Mouse (Mus musculus) midbrain, embryonic 13.5 days (tissue): Measurements from ENCODE around the gene Serpinf1. TPM values are rescaled to one million over a fixed set of nuclear protein-coding genes. Genes with fewer than 3 reads are reported as not detected.

Experiments used
- ATAC-seq: fragments of 200-750 bp; cut with Nextera tagmentation; 2 replicates; pipeline ENCODE4 v1.8.0; 2017; ENCODE audit warnings: mild to moderate bottlenecking, moderate TSS enrichment, moderate library complexity
- H3K27ac ChIP-seq: fragments of 300-500 bp; sonication (generic); 2 replicates; pipeline ENCODE4 v1.5.1; 2015; ENCODE audit warnings: inconsistent platforms, mild to moderate bottlenecking, moderate library complexity
- H3K27me3 ChIP-seq: fragments of 300-500 bp; sonication (generic); 2 replicates; pipeline ENCODE4 v1.6.1; 2015; ENCODE audit warnings: mild to moderate bottlenecking, inconsistent platforms
- H3K36me3 ChIP-seq: fragments of 300-500 bp; sonication (generic); 2 replicates; pipeline ENCODE4 v1.6.1; 2015; ENCODE audit warnings: mild to moderate bottlenecking, inconsistent platforms
- H3K4me1 ChIP-seq: fragments of 300-500 bp; sonication (generic); replicated peaks from 2 replicates; pipeline ENCODE4 v1.6.1; 2015; ENCODE audit warnings: inconsistent platforms
- H3K4me2 ChIP-seq: fragments of 300-500 bp; sonication (generic); replicated peaks from 2 replicates; pipeline ENCODE4 v1.6.1; 2015; ENCODE audit warnings: moderate library complexity, mild to moderate bottlenecking, inconsistent platforms
- H3K4me3 ChIP-seq: fragments of 300-500 bp; sonication (generic); replicated peaks from 2 replicates; pipeline ENCODE4 v1.5.1; 2015; ENCODE audit warnings: mild to moderate bottlenecking, inconsistent platforms
- H3K9ac ChIP-seq: fragments of 300-500 bp; sonication (generic); replicated peaks from 2 replicates; pipeline ENCODE4 v1.6.1; 2015; ENCODE audit warnings: mild to moderate bottlenecking, inconsistent platforms
- H3K9me3 ChIP-seq: fragments of 300-500 bp; sonication (generic); 2 replicates; pipeline ENCODE4 v1.6.1; 2016; ENCODE audit warnings: mild to moderate bottlenecking, inconsistent platforms
- WGBS: fragments of 180-500 bp; shearing (Covaris S2); methylation state at CpG from one replicate; pipeline ENCODE4 v1.1.7; 2015; 5-methylcytosine and 5-hydroxymethylcytosine counted together
- polyA plus RNA-seq: library from polyadenylated mRNA; unstranded; fragments of >200 nt; fragmentation: Nextera tagmentation; extraction: Ambion mirVana; gene quantifications from 2 replicates; pipeline ENCODE4 v1.2.1, GENCODE M21; 2015

The Serpinf1 gene
- polyA plus RNA-seq, 1 experiment from 2014 or later = 31.5 TPM

DNA sequence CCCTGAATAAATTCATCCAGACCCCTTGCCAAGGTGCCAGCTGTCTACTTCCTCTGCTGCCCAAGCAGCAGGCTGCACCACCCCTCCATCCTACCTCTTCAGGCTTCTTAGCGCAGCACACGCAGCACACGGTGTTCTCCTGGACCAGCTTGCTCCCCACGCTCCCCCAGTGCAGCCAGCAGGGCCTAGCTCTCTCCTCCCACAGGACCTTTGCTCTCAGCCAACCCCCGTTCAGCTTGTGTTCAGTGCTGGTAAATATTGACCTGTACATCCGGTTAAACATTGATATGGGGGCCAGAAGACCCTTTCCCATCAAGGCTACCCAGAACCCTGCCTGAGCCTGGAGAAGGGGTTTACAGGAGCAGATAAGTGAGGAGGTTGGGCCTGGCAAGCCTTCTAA lies 16.9 kb upstream of the Serpinf1 start, which contains the start of gene Serpinf2:
Gene Serpinf2 (minus strand): TSS at position 229 of the 400 bp plus-strand sequence.
- ATAC-seq = no peak
- H3K9ac ChIP-seq = no peak within 1 kb of the TSS
- peaks cover 29% of the 10 kb centered on the region for H3K36me3 ChIP-seq
- H3K27ac ChIP-seq = no peak within 1 kb of the TSS
- H3K4me1 ChIP-seq = 0 out of 2 replicates have a peak, but pooled peaks cover 5% of the 10 kb centered on the region
- no peaks in the 10 kb centered on the region for H3K9me3 ChIP-seq
- no peak within 1 kb of the TSS for H3K4me2 ChIP-seq
- H3K27me3 ChIP-seq = no peaks in the 10 kb centered on the region
- H3K4me3 ChIP-seq = no peak within 1 kb of the TSS
- WGBS = 92% methylated on average over 6 of the region's 6 CpGs

GRCm38 (mm10) chr11:75438804-75439203 lies 16.3 kb upstream of the Serpinf1 start:
- H3K9me3 ChIP-seq = no peaks in the 10 kb centered on the region
- no peak overlapping the region for H3K4me3 ChIP-seq
- H3K36me3 ChIP-seq = peaks cover 23% of the 10 kb centered on the region
- no peak overlapping the region for H3K27ac ChIP-seq
- H3K9ac ChIP-seq = no peak overlapping the region
- WGBS = 89% methylated on average over 3 of the region's 3 CpGs
- no peak overlapping the region for H3K4me2 ChIP-seq
- no peak for ATAC-seq
- no peaks in the 10 kb centered on the region for H3K27me3 ChIP-seq
- 0 out of 2 replicates have a peak, but pooled peaks cover 5% of the 10 kb centered on the region for H3K4me1 ChIP-seq

- Histone ChIP-seq H3K27ac (no peak overlapping the region), H3K9me3 (no peaks in the 10 kb centered on the region), H3K36me3 (peaks cover 18% of the 10 kb centered on the region), H3K9ac (no peak overlapping the region), H3K4me1 (0 out of 2 replicates have a peak, but pooled peaks cover 5% of the 10 kb centered on the region), H3K27me3 (no peaks in the 10 kb centered on the region), H3K4me2 (no peak overlapping the region), H3K4me3 (no peak overlapping the region)
- 89% methylated on average over 13 of the region's 13 CpGs for WGBS
- no peak for ATAC-seq
Observed at GRCm38 (mm10) chr11:75438194-75438593, 15.7 kb upstream of the Serpinf1 start.

GRCm38 (mm10) chr11:75434138-75434537 lies 11.6 kb upstream of the Serpinf1 start:
- H3K9ac ChIP-seq = no peak overlapping the region
- no peaks in the 10 kb centered on the region for H3K27me3 ChIP-seq
- H3K36me3 ChIP-seq = no peaks in the 10 kb centered on the region
- no peak overlapping the region for H3K27ac ChIP-seq
- H3K4me3 ChIP-seq = no peak overlapping the region
- WGBS = 86% methylated on average over 5 of the region's 5 CpGs
- H3K4me2 ChIP-seq = no peak overlapping the region
- no peaks in the 10 kb centered on the region for H3K9me3 ChIP-seq
- no peak for ATAC-seq
- H3K4me1 ChIP-seq = no peaks in the 10 kb centered on the region

- Histone ChIP-seq H3K4me1 (no peaks in the 10 kb centered on the region), H3K9me3 (no peaks in the 10 kb centered on the region), H3K4me2 (no peak overlapping the region), H3K36me3 (no peaks in the 10 kb centered on the region), H3K27me3 (no peaks in the 10 kb centered on the region), H3K4me3 (no peak overlapping the region), H3K27ac (no peak overlapping the region), H3K9ac (no peak overlapping the region)
- ATAC-seq = 0 out of 2 replicates have a peak, but pooled peaks have one; percentile 43
- 87% methylated on average over 11 of the region's 11 CpGs for WGBS
Observed at GRCm38 (mm10) chr11:75431307-75431706, 8.8 kb upstream of the Serpinf1 start.

- no peak for ATAC-seq
Observed at GRCm38 (mm10) chr11:75429019-75429705, 6.7 kb upstream of the Serpinf1 start.

DNA sequence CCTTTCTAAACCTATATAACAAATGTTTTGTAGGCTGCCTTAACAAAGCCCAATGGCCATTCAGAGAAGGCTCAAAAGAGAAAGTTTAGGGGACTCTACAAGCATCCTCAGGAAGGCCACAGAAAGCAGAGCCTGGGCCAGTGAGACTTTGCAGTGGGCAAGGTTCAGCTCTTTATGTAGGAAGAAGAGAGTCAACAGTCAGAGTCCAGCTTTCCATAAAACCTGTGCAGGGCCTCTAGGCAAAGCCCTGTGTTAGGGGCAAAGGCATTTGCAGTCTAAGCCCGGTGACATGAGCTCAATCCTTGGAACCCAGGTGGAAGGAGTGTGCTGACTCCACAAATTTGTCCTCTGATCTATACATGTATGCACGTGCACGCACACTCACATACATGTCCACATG lies 2.0 kb upstream of the Serpinf1 start:
- no peak for ATAC-seq
- no peaks in the 10 kb centered on the region for H3K36me3 ChIP-seq
- H3K4me2 ChIP-seq = no peak overlapping the region
- H3K27me3 ChIP-seq = no peaks in the 10 kb centered on the region
- H3K4me1 ChIP-seq = no peaks in the 10 kb centered on the region
- no peak overlapping the region for H3K9ac ChIP-seq
- H3K4me3 ChIP-seq = no peak overlapping the region
- H3K27ac ChIP-seq = no peak overlapping the region
- H3K9me3 ChIP-seq = no peaks in the 10 kb centered on the region
- 95% methylated on average over 3 of the region's 3 CpGs for WGBS

More at GRCm38 (mm10) chr11:75429019-75429705, 6.7 kb upstream of the Serpinf1 start:
- H3K27me3 ChIP-seq = no peaks in the 10 kb centered on the region
- H3K9me3 ChIP-seq = no peaks in the 10 kb centered on the region
- WGBS = 86% methylated on average over 9 of the region's 9 CpGs
- no peak overlapping the region for H3K27ac ChIP-seq
- H3K4me3 ChIP-seq = no peak overlapping the region
- H3K9ac ChIP-seq = no peak overlapping the region
- H3K4me1 ChIP-seq = no peaks in the 10 kb centered on the region
- no peaks in the 10 kb centered on the region for H3K36me3 ChIP-seq
- H3K4me2 ChIP-seq = no peak overlapping the region

GRCm38 (mm10) chr11:75424033-75424432 lies 1.5 kb upstream of the Serpinf1 start:
- no peaks in the 10 kb centered on the region for H3K36me3 ChIP-seq
- H3K9ac ChIP-seq = no peak overlapping the region

GRCm38 (mm10) chr11:75423091-75423490 lies 590 bp upstream of the Serpinf1 start:
- 86% methylated on average over 3 of the region's 3 CpGs for WGBS
- Histone ChIP-seq H3K4me3 (no peak overlapping the region), H3K9me3 (no peaks in the 10 kb centered on the region), H3K9ac (no peak overlapping the region), H3K4me1 (no peaks in the 10 kb centered on the region), H3K4me2 (no peak overlapping the region), H3K36me3 (no peaks in the 10 kb centered on the region), H3K27ac (no peak overlapping the region), H3K27me3 (no peaks in the 10 kb centered on the region)
- ATAC-seq = no peak

More at GRCm38 (mm10) chr11:75424033-75424432, 1.5 kb upstream of the Serpinf1 start:
- Histone ChIP-seq H3K27me3 (no peaks in the 10 kb centered on the region), H3K27ac (no peak overlapping the region), H3K4me2 (no peak overlapping the region), H3K4me3 (no peak overlapping the region), H3K9me3 (no peaks in the 10 kb centered on the region), H3K4me1 (no peaks in the 10 kb centered on the region)
- 91% methylated on average over 9 of the region's 9 CpGs for WGBS
- no peak for ATAC-seq

GRCm38 (mm10) chr11:75421375-75422012 lies 1.0 kb downstream of the Serpinf1 start:
- H3K9ac ChIP-seq = no peak overlapping the region
- no peaks in the 10 kb centered on the region for H3K4me1 ChIP-seq
- WGBS = 54% methylated on average over 6 of the region's 6 CpGs
- H3K27me3 ChIP-seq = no peaks in the 10 kb centered on the region
- H3K9me3 ChIP-seq = no peaks in the 10 kb centered on the region
- no peaks in the 10 kb centered on the region for H3K36me3 ChIP-seq
- no peak overlapping the region for H3K4me2 ChIP-seq
- H3K4me3 ChIP-seq = no peak overlapping the region
- no peak for ATAC-seq
- no peak overlapping the region for H3K27ac ChIP-seq

DNA sequence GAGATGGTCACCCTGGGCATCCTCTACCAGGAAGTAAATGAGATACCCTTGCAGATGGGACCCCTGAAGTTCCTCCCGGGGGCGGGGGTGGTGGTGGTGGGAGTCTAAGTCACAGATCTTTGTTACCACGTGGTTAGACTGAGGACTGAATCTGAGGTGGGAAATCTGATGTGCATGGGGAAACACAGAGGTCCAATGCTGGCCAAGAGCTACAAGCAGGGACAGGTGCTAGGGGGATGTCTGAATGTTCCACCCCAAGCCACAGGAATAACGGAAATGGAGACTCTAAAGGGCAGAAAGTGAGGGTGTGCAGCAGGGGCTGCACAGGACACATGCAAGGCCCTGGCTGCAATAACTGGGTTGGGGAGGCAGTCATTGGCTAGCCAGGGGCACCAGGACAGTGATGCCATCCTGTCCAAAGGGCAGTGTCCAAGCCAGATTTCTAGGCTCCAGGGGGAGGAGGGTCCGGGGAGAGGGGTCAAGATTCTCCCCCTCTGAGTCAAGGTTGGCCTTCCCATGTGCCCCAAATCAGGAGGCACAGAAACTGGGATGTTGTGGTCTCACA lies 1.6 kb downstream of the Serpinf1 start:
- no peak for ATAC-seq
- Histone ChIP-seq H3K27ac (no peak overlapping the region), H3K27me3 (no peaks in the 10 kb centered on the region), H3K4me1 (no peaks in the 10 kb centered on the region), H3K4me2 (no peak overlapping the region), H3K36me3 (no peaks in the 10 kb centered on the region), H3K9ac (no peak overlapping the region), H3K4me3 (no peak overlapping the region), H3K9me3 (no peaks in the 10 kb centered on the region)
- 71% methylated on average over 5 of the region's 5 CpGs for WGBS

- no peak for ATAC-seq
- WGBS = 85% methylated on average over 7 of the region's 7 CpGs
- Histone ChIP-seq H3K9ac (no peak overlapping the region), H3K4me1 (peaks cover 3% of the 10 kb centered on the region; the same call in 1 of the 2 replicates), H3K36me3 (no peaks in the 10 kb centered on the region), H3K4me2 (no peak overlapping the region), H3K27me3 (no peaks in the 10 kb centered on the region), H3K9me3 (no peaks in the 10 kb centered on the region), H3K4me3 (no peak overlapping the region), H3K27ac (no peak overlapping the region)
Observed at GRCm38 (mm10) chr11:75420037-75420436, 2.5 kb downstream of the Serpinf1 start.
